Mouse (Mus musculus): Measurements from ENCODE around the gene Btbd6.

Btbd6 gene

GRCm38 (mm10) chr12:112976371-112977073, at the start of gene Btbd6:
Btbd6 (plus strand) TSS chr12:112976482.
- peak; percentile 78 for DNase-seq (ENCODE audit: low spot score)

GRCm38 (mm10) chr12:112927265-112927664, 49.0 kb upstream of the Btbd6 start:
- no peak for DNase-seq (ENCODE audit: low spot score)

GRCm38 (mm10) chr12:112928401-112929241, 47.7 kb upstream of the Btbd6 start:
- DNase-seq (ENCODE audit: low spot score): no peak

GRCm38 (mm10) chr12:112929562-112930352, 46.5 kb upstream of the Btbd6 start, which contains the start of gene Jag2:
Jag2 (minus strand) TSS chr12:112929776.
- no peak for DNase-seq (ENCODE audit: low spot score)

- DNase-seq (ENCODE audit: low spot score): no peak
Measured at GRCm38 (mm10) chr12:112932647-112933046, 43.6 kb upstream of the Btbd6 start.

GRCm38 (mm10) chr12:112937906-112938305, 38.4 kb upstream of the Btbd6 start:
- no peak for DNase-seq (ENCODE audit: low spot score)

- no peak for DNase-seq (ENCODE audit: low spot score)
Measured at GRCm38 (mm10) chr12:112938366-112938765, 37.9 kb upstream of the Btbd6 start.

GRCm38 (mm10) chr12:112938873-112939565, 37.3 kb upstream of the Btbd6 start:
- no peak for DNase-seq (ENCODE audit: low spot score)

- no peak for DNase-seq (ENCODE audit: low spot score)
Measured at GRCm38 (mm10) chr12:112940238-112940637, 36.0 kb upstream of the Btbd6 start.

GRCm38 (mm10) chr12:112940710-112941109, 35.6 kb upstream of the Btbd6 start:
- no peak for DNase-seq (ENCODE audit: low spot score)

GRCm38 (mm10) chr12:112941156-112941775, 35.0 kb upstream of the Btbd6 start:
- no peak for DNase-seq (ENCODE audit: low spot score)

GRCm38 (mm10) chr12:112941776-112942713, 34.2 kb upstream of the Btbd6 start, which contains the start of gene Nudt14:
Nudt14 (minus strand) TSS chr12:112942124.
- DNase-seq (ENCODE audit: low spot score): peak; percentile 56

- DNase-seq (ENCODE audit: low spot score): no peak
Measured at GRCm38 (mm10) chr12:112943669-112944068, 32.6 kb upstream of the Btbd6 start.

- no peak for DNase-seq (ENCODE audit: low spot score)
Measured at GRCm38 (mm10) chr12:112947307-112947706, 29.0 kb upstream of the Btbd6 start.

- peak; percentile 68 for DNase-seq (ENCODE audit: low spot score)
Measured at GRCm38 (mm10) chr12:112950040-112950760, 26.1 kb upstream of the Btbd6 start.

GRCm38 (mm10) chr12:112950761-112951129, 25.5 kb upstream of the Btbd6 start:
- no peak for DNase-seq (ENCODE audit: low spot score)

- DNase-seq (ENCODE audit: low spot score): no peak
Measured at GRCm38 (mm10) chr12:112951150-112951842, 25.0 kb upstream of the Btbd6 start.

- no peak for DNase-seq (ENCODE audit: low spot score)
Measured at GRCm38 (mm10) chr12:112952433-112952832, 23.8 kb upstream of the Btbd6 start.

Data from ovary, postnatal 14 days (tissue).